Mouse (Mus musculus) hindlimb bud, embryonic 11.5 days (tissue): ENCODE data around the gene Agfg2.
"Not testable (repeated sequence)": the region's sequence is repeated elsewhere in the genome, so short reads cannot be mapped to it uniquely, and the experiment has no call there.

Experiments used
- DNase-seq: peaks from one replicate; pipeline ENCODE4 v3.0.0-alpha.2; 2012; ENCODE audit warnings: low read depth, low spot score; ENCODE audit errors: extremely low spot score

Agfg2 gene

DNA sequence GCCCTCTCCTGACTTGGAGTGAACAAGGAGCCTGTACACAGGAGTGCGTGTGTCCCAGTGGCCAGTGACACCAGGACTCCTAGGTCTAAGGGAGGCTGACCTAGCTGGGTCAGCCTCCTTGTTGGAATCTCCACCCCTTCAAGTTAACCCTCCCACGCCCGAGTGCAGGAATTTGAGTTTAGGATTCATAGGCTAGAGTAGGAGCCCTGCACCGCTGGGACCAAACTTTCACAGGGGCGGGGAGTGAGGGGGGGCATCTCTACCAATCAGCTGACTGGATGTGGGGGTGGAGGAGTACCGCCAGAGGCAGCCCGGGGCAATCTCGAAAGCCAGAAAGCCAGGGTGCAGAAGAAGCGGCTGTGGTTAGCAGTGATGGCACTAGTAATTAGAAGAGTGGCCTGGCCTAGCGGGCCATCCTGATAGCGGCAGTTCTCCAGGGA is 38.9 kb downstream of the Agfg2 start, which contains the start of gene Irs3:
Irs3 (minus strand) TSS at position 63 of the 440 bp plus-strand sequence.
- DNase-seq = no peak

DNA sequence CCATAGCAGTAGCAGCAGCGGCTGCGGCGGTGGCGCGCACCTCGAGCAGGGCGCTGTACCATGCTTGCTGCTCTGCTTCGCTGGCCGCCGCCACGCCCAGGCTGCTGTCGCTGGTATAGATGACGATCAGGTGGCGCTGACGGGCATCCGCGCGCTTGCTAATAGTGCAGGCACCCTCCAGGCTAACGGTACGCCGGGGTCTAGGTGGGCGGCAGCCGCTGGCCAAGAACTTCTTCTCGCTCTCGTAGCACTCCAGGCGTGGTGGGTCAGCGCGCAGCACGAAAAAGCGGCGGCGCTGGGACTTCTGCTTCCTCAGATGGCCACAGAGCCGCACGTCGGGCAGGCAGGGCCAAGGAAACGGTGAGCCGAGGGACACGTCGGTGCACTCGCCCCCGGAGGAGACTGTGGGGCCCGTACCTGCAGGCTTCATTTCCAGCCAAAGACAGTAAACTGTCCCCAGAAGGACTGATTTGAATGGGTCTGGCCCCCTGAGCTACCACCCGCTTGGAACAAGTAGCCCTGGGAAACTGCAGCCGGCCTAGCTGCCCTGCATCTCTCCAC is 39.4 kb downstream of the Agfg2 start:
- no peak for DNase-seq

DNA sequence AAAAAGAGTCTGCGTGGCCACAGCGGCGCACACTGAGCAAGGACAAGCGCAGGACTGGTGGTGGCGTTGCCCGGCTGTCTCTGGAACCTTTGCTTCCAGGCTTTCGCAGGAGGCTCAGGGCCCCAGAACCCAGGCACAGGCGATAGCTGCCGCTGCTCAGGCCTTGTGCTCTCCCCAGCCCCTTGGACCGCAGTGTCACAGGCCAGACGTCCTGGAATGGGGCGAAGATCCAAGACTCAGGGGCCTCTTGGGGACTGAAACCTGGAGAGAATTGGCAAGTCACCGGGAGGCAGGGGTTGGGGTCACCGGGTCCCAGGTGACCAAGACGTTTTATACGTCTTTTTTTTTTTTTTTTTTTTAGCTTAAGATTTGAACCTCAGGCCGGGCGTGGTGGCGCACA is 40.0 kb downstream of the Agfg2 start:
- DNase-seq = no peak

DNA sequence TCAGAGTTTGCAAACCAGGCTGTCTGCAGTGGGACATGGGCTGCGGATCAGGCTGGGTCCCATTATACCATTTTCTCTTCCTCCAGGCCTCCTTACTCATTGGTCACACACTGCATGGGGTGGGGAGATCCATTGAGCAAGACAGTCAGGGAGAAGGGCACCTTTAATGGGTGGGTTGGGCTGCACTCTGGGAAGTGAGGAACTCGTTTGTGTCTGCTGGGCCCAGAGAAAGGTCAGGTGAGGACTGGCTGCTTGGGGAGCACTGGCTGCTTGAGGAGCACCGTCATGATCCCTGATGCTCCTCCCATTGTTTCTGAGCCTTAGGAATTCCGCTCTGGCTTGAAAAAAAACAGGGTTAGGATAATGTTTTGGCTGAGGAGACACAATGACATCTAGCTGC is 41.6 kb downstream of the Agfg2 start:
- DNase-seq = no peak

DNA sequence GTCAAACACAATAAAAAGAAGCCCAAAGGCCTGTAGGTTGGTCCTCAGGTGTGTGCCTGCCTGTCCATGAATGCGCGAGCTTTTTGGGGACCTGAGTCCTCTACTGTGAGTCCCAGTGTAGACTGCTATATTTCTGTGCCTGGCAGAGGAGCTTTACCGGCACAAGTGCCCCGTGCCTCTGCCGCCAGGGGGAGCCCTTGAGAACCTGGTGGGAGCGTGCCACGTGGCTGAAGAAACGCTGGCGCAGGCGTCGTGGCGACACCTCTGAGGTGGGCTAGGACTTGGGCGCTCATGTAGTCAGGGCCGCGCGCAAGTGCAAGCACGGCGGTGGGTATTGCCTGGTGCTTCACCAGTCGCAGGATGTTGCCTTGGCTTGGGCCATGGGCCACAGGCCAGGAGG is 43.5 kb downstream of the Agfg2 start, which contains the start of gene Sap25:
Sap25 (plus strand) TSS at position 281 of the 400 bp plus-strand sequence.
- no peak for DNase-seq

DNA sequence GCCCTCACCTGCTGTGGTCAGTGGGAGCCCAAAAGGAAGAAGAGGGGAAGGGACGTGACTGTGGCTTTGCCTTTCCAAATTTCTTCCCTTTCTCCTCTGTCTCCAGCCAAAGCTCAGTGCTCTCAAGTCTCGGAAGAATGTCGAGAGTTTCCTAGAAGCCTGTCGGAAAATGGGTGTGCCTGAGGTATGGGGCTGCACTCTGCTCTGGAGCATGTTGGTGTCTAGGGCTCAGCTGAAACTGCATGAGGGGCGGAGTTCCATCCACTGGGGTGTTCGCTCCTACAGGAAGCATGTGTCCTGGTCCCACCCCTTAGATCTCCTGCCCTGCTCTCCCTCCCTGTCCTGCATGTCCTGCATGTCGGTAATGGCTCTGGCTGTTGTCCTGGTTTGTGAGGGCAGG is 45.1 kb downstream of the Agfg2 start:
- no peak for DNase-seq

DNA sequence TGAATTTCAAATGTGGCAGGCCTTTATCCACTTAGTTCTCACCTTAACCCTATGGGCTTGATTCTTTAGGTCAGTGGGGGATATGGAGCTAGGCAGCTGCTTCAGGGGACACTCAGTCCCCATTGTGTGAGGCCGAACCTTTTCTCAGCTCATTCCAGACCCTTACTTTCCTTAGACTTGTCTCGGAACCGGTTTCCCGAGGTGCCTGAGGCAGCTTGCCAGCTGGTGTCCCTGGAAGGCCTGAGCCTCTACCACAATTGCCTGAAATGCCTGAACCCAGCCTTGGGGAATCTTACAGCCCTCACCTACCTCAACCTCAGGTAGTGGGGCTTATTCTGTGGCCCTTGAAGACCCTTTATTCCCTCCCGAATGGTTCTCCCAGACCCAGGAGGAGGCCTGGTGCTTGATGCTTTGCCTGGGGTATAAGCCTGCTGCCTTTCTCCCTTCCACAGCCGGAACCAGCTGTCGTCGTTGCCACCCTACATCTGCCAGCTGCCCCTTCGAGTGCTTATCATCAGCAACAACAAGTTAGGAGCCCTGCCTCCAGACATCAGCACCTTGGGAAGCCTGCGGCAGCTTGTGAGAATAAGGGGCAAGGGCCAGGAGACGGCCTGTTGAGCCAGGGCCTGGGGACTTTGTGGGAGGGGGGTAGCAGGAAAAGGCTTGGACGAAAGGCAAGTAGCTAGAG is 51.0 kb downstream of the Agfg2 start:
- DNase-seq = no peak

DNA sequence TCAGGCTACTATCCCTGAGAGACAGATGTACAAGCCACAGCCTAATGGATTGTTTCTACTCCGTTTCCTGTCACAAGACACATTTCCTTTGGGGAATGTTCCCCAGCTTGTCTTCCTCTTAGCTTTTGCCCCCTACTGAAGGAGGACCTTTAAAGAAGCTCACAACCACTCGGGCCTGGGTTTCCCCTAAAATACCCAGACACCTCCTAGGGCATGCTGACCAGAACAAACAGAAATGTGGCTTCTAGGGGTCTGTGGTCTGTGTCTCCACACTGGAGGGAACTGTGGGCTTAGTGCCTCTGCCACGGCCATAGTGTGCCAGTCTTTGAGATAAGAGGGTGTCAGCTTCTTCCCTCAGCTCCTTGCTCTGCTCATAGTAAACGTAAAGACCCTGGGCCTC is 52.9 kb downstream of the Agfg2 start:
- no peak for DNase-seq

DNA sequence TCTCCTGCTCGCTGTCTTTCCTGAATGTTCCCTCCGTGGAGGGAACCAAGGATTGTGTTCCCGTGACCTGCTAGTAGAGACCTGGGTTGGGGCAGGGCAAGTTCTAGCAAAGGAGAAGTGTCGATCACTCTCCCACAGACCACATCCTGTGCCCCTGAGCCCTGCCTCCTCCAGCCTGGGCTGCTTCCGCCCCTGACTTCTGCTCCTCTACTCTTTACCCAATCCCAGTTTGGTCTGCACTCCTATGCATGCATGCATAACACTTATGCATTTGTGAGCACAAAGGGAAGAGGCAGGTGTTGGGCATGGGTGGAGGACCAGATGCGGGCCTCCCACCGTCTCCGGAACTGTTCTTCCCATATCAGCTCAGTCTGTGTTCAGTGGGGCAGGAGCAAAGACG is 53.4 kb downstream of the Agfg2 start:
- no peak for DNase-seq

DNA sequence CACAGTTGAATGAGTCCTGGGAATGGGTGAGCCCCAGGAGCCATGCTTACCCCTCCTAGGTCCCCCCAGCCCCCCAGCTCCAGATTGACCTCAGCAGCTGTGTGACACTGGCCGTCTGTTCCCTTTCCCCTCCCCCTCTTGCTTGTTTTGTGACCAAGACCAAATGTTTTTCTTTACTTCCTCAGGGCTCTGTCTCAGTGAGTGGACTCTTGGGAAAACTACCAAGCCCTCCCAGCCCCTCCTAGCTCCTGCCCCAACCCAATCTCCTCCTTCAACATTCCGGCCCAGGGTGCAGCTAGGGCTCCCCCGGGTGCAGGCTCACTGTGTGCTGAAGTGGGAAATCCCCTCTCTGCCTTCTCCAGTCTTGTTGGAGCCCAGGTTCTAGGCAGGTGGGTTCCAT is 53.9 kb downstream of the Agfg2 start:
- DNase-seq = no peak

DNA sequence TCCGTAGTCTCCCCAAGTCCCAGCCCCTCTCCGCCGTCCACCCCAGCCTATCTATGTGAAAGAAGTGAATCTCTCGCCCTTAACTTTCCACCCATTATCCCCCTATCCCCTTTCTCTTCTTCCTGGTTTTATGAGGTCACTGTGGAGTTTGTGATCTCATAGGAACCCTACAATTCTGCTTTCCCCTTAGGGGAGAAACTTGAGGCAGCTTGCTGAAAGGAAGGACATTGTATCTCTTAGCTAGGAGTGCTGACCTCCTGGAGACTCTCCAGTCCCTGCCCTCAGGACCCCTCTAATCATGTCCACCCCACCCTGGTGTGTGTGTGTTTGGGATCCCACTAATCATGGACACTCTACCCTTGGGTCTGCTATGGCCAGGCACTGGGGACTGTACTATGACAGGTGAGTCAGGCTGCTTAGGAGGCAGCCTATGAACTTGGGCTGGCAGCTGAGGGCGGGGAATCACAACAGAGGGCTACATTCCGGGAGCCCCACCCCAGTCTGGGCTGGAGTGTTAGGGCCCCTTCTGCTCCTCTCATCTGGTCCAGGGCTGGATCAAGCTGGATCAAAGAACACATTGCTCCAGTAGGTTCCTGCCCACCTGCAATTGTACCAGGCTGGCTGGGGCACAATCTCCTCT is 54.5 kb downstream of the Agfg2 start:
- DNase-seq = no peak

DNA sequence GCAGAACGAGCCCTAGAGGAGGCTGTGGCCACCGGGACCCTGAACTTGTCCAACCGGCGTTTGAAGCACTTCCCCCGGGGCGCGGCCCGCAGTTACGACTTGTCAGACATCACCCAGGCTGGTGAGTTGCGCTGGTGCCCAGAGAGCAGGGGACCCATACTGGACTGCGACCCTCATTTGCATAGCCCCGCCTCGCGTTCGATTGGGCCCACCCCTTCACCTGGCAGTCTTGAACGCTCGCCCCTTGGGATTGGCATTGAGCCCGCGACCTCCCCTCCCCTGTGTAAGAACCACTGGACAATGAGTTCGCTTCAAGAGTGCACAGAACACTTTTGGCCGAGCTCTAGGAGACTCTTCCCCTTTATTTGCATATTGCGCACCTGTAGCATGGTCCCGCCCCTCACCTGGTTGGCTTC is 55.2 kb downstream of the Agfg2 start:
- no peak for DNase-seq

DNA sequence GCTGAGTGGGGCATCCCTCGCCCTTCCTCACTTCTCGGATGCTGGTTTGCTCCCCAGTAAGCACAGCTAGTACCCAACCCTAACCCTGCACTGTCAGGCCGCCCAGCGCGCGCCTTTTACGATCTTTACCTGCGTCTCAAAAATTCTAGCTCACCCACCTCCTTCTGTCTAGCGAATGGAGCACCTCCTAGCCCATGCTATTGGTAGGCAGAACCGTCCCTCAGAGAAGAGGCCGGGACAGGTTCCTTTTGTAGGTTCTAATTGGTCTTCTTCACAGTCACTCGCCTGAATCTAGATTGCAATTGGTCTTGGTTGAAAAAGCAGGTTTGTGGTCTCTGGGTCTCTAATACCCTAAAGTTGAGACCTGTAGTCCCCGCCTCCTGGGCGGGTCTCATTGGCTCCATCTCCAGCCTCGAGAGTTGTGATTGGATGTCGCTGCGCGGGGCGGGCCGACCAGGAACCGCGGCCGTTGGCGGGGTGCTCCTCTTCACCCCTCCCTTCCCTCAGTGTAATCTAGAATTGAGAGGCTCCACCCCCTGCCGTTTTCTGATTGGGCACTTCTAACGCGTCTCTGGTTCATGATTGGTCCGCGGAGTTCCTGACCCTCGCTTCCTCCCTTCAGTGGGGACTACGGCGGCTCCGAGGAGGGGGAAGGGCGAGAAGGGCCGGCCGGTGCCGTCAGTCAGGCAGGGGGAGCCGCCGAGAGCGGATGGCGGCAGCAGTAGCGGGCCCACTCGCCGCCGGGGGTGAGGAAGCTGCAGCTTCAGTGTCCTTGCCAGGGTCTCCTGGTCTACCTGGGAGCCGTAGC is 55.8 kb downstream of the Agfg2 start, which contains the start of the genes Fbxo24, Lrch4 and Gm20605:
Fbxo24 (minus strand) TSS at position 505 of the 808 bp plus-strand sequence.
Lrch4 (plus strand) TSS at position 624 of the 808 bp plus-strand sequence.
Gm20605 (plus strand) TSS at position 678 of the 808 bp plus-strand sequence.
- DNase-seq = peak; percentile 99

DNA sequence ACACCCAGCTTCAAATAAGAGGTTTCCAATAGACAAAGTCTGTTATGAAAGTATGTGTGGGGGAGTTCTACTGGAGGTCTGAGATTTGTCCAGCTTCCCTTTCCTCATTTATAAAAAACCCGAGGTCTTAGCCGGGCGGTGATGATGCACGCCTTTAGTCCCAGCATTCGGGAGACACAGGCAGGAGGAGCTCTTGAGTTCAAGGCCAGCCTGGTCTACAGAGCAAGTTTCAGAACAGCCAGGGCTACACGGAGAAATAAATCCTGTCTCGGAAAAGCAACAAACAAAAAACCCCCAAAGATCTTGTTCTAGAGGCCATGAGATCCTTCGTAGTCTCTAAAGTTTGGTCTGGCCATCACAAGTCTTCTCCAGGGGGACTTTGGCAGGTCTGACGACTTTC is 56.5 kb downstream of the Agfg2 start:
- DNase-seq = no peak

DNA sequence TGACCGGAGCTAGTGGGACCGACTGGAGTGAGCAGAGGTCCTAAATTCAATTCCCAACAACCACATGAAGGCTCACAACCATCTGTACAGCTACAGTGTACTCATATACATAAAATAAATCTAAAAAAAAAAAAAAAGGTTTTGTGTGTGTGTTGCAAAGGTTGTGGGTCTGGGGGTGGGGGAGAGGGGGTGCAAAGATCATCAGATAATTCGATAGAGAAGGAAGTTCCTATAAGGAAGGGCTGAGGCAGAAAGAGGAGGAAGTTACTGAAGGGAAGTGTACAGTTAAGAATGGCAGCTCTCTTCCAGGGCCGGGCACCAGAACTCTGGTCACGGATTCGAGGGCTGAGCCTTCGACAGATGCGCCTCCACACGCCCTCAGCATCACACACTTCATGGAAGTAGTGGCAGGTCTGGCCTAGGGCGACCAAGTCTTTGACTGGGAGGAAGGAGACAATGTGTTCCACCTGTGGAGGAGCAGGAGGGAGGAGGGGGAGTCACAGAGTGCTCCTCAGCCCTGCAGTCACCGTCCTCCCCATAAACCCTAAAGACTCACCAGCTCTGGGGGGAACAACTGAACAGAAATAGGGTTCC is 60.5 kb downstream of the Agfg2 start:
- no peak for DNase-seq

DNA sequence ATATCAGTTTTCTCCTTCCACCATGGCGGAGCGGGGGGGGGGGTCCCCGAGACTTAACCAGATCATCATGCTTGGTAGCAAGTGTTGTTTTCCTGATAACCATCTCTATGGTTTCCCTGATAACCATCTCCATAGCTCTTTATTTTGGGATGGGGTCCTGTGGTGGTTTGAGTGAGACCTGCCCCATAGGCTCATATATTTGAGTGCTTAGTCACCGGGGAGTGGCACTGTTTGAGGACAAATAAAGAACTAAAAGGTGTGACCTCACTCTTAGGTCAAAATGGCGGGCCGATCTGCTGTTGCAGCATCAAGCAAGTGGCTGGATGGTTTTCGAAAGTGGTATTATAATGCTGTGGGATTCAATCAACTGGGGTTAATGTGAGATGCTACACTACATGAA is 69.2 kb downstream of the Agfg2 start:
- DNase-seq = no peak

DNA sequence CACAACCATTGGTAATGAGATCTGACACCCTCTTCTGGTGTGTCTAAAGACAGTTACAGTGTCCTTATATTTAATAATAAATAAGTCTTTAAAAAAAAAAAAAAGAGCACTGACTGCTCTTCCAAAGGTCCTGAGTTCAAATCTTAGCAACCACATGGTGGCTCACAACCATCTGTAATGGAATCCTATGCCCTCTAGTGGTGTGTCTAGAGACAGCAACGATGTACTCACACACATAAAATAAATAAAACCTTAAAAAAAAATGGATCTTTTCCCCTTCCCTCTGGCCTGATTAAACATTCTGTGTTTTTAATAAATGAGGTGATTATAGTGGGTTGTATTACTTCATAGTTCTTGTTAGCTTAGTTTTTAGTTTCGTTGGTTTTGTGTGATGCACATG is 69.6 kb downstream of the Agfg2 start:
- DNase-seq = not testable (repeated sequence)

DNA sequence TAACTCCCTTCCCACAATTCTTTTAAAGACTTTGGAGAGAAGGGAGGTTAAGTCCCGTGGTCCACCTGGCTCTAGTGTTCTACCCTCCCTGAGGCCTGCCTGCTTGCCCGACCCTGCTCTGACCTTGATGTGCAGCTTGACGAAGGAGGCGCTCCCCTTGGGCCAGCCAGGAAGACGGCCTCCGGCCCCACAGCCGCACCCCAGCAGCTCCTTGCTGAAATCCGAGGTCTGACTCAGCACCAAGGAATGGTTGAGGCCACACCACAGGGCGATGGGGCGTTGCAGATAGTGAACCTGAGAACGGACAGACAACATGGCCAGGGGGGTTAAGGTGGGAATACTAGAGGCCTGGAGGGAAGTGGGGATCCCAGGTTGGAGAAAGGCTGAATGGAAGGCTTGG is 71.0 kb downstream of the Agfg2 start, which contains the start of gene Pcolce:
Pcolce (minus strand) TSS at position 235 of the 400 bp plus-strand sequence.
- DNase-seq = no peak

DNA sequence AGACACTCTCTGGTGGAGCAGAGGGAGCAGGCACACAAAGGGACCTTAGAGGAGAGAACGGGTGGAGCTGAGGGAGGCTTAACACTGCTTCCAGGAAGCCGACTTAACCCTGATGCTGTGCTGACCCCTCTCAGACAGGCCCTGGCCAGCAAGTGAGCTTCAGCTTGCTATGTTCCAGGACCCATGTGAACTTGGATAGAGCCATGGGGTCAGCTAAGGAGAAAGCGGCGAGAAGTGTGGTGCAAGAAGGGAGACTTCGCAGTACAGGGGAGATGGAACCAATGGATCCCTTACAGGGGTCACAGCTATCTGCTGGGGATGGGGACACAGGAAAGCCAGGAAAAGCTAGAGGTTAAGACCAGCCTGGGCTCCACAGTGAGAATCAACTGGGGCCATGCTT is 71.5 kb downstream of the Agfg2 start:
- DNase-seq = no peak

DNA sequence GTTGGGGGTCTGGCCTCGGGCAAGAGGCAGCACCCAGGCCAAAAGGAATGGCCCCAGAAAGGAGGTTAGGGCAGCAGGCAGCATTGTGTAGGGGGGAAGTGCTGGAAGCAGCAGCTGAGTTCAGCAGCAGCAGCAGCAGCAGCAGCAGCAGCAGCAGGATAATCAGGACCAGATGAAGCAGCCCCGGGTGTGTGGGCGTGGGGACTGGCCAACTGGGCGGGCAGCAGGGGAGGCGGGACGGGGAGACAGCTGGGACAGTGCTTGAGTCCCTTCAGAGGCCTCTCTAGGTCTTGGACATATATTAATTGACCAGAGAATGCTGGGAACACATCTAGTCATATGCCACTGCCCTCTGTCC is 73.3 kb downstream of the Agfg2 start:
- DNase-seq = no peak
